Mouse (Mus musculus): ENCODE results near the gene Sorbs2.

Gene Sorbs2

GRCm38 (mm10) chr8:45857734-45858133 lies 350.1 kb downstream of the Sorbs2 start:
- no peak for DNase-seq

DNA sequence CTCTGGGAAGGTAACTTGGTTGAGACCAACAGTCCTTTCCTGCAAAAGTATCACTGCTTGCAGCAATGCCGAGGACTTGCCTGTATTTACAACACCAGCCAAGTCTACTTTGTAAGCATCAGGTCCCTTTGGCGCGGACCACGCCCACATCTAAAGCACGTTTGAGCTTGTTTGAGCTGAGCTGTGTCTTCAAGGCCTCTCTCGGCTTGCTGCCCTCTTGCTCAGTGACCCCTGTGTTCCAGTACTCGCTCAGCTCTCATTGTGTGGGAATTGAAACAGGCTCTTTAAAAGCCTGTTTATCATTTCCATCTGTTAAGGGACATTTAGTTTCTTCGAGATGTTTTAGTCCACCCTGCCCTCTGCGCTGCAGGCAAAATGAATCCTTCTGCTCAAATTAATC lies 350.8 kb downstream of the Sorbs2 start:
- DNase-seq, result peak; percentile 76

DNA sequence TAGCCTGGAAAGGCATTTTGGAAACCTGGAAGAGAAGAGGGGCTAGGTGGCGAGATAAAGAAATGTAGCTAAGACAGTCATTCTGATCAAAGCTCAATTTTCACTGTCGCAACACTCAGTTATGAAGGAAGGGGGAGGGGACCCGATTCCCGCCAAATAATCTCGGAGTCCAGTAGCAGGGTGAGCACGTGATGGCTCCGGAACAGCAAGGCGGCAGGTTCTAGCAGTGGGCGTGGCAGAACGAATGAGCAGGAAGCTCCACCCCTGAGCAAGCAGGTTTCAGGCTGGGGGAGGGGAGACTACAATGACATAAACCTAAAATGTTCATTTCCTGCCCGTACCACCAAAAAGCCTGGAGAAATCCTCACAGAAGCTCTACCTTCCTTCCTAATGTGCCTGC lies 364.0 kb downstream of the Sorbs2 start:
- peak; percentile 97 for DNase-seq

DNA sequence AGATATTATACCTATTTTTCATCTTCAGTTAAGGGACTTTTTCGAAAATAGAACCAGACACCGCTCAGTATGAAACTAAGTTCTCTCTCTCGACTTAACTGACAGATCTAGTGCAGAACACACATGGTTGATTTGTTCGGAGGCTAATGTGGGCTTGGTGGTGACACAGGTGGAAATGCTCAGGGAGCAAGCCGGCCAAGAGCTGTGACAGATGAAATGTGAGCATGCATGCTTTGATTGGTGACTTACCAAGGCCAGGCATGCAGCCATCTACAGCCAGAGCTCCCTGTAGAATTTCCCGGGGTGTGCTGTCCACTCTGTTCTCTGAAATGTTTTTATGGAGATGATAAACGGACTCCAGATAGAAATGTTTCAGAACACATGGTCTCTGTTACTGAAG lies 364.5 kb downstream of the Sorbs2 start:
- peak; percentile 98 for DNase-seq

- DNase-seq, result peak; percentile 100
These were observed 367.5 kb downstream of the Sorbs2 start for GRCm38 (mm10) chr8:45874945-45875626.

- no peak for DNase-seq
These were observed 368.8 kb downstream of the Sorbs2 start for GRCm38 (mm10) chr8:45876397-45876796.

Data from heart, adult 11 months (tissue).